Mouse (Mus musculus) liver, embryonic 13.5 days (tissue): ENCODE results near the gene Pla2g15. TPM values are rescaled to one million over a fixed set of nuclear protein-coding genes. Genes with fewer than 3 reads are reported as not detected.

Experiments
- ATAC-seq: fragments of 200-750 bp; cut with Nextera tagmentation; 2 replicates; pipeline ENCODE4 v1.8.0; 2017; ENCODE audit warnings: low read depth, mild to moderate bottlenecking, moderate number of reproducible peaks, moderate library complexity
- DNase-seq: peaks from one replicate; pipeline ENCODE4 v3.0.0; 2022
- H3K27ac ChIP-seq: fragments of 300-500 bp; sonication (generic); 2 replicates; pipeline ENCODE4 v1.5.1; 2015; ENCODE audit warnings: moderate library complexity, mild to moderate bottlenecking, inconsistent platforms
- H3K27me3 ChIP-seq: fragments of 300-500 bp; sonication (generic); 2 replicates; pipeline ENCODE4 v1.6.1; 2015; ENCODE audit warnings: mild to moderate bottlenecking, inconsistent platforms
- H3K36me3 ChIP-seq: fragments of 300-500 bp; sonication (generic); 2 replicates; pipeline ENCODE4 v1.6.1; 2015; ENCODE audit warnings: mild to moderate bottlenecking, inconsistent platforms
- H3K4me1 ChIP-seq: fragments of 300-500 bp; sonication (generic); replicated peaks from 2 replicates; pipeline ENCODE4 v1.6.1; 2015; ENCODE audit warnings: inconsistent platforms
- H3K4me2 ChIP-seq: fragments of 300-500 bp; sonication (generic); 2 replicates; pipeline ENCODE4 v1.6.1; 2015; ENCODE audit warnings: inconsistent platforms, mild to moderate bottlenecking, moderate library complexity
- H3K4me3 ChIP-seq: fragments of 300-500 bp; sonication (generic); replicated peaks from 2 replicates; pipeline ENCODE4 v1.5.1; 2015; ENCODE audit warnings: mild to moderate bottlenecking, inconsistent platforms
- H3K9ac ChIP-seq: fragments of 300-500 bp; sonication (generic); 2 replicates; pipeline ENCODE4 v1.6.1; 2015; ENCODE audit warnings: mild to moderate bottlenecking, inconsistent platforms
- H3K9me3 ChIP-seq: fragments of 300-500 bp; sonication (generic); replicated peaks from 2 replicates; pipeline ENCODE4 v1.6.1; 2016; ENCODE audit warnings: inconsistent platforms
- WGBS: fragments of 180-500 bp; shearing (Covaris S2); methylation state at CpG from one replicate; pipeline ENCODE4 v1.1.7; 2015; ENCODE audit not compliant: insufficient replicate concordance; 5-methylcytosine and 5-hydroxymethylcytosine counted together
- polyA plus RNA-seq: library from polyadenylated mRNA; unstranded; fragments of >200 nt; fragmentation: Nextera tagmentation; extraction: Ambion mirVana; gene quantifications from 2 replicates; pipeline ENCODE4 v1.2.1, GENCODE M21; 2015

Gene Pla2g15
- polyA plus RNA-seq, 1 experiment from 2014 or later: 6.9 TPM

DNA sequence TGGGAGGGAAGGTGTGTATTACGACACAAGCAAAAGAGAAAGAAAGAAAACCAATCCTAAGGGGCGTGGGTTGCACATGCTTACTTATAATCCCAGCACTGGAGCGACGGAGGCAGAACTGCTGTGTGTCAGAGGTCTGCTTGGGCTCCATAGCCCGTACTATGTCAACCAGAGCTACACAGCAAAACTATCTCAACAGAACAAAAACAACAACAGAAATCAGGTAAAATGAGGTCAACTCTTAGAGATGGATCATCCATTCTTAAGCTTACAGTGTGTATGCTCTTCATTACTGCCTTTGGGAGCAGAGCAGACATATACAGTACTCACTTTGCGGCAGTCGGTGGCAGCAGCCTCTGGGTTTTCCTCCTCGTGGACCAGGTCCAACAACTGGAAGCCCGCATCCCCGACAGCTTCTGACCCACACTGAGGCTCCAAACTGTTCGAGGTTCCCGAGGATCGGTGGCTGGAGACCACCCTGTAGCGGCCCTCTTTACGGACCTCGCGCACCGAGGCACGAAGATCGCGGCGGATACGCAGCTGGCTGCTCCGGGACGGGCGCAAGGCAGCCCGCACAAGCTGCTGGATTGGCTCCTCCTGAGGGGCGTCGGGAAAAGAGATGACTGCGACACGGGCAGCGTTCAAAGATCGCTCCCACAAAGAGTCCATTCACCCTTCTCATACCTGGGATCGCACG lies 60.0 kb downstream of the Pla2g15 start:
- Histone ChIP-seq H3K4me3 (peak overlapping the region; percentile 91), H3K36me3 (peaks cover 47% of the 10 kb centered on the region), H3K9ac (peak overlapping the region; percentile 93), H3K27me3 (no peaks in the 10 kb centered on the region), H3K9me3 (no peaks in the 10 kb centered on the region), H3K4me1 (peaks cover 34% of the 10 kb centered on the region), H3K4me2 (peak overlapping the region; percentile 89), H3K27ac (peak overlapping the region; percentile 92)
- under 1% methylated on average over 35 of the region's 35 CpGs for WGBS
- peak; percentile 18 for DNase-seq
- ATAC-seq: peak; percentile 60

DNA sequence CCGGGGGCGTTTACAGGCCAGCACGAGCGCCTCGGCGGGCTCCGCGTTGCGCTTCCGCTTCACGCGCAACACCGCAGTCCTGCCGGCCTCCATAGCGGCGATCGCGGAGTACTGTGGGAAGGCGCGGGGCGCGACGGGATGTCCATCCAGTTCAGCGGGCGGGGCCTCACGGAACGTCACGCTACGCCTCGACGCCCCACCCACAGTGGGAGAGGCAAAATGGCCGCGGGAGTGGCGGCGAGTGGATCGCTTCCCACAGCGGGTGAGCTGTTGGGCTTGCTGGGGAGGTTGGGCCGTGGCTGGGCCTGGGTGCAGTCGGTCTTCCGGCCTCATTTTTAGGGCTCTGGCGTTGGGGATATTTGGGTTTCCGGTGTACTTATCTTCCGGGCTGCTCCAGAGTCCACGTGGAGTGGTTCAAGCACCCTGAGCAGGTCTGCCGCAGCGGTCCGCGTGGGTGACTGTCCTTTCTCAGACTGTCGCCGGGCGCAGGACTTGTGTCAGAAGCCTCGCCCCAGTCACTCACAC lies 60.7 kb downstream of the Pla2g15 start, which contains the start of the genes Slc7a6os and Prmt7:
Gene Slc7a6os (minus strand): TSS at position 115 of the 525 bp plus-strand sequence.
Gene Prmt7 (plus strand): TSS at position 116 of the 525 bp plus-strand sequence.
- H3K9ac ChIP-seq: peak within 1 kb of the TSS; percentile 93
- 0% methylated on average over 52 of the region's 52 CpGs for WGBS
- no peaks in the 10 kb centered on the region for H3K9me3 ChIP-seq
- H3K27me3 ChIP-seq: no peaks in the 10 kb centered on the region
- peak within 1 kb of the TSS; percentile 92 for H3K27ac ChIP-seq
- DNase-seq: peak; percentile 92
- ATAC-seq: peak; percentile 97
- peak within 1 kb of the TSS; percentile 91 for H3K4me3 ChIP-seq
- peak within 1 kb of the TSS; percentile 89 for H3K4me2 ChIP-seq
- peaks cover 34% of the 10 kb centered on the region for H3K4me1 ChIP-seq
- peaks cover 46% of the 10 kb centered on the region for H3K36me3 ChIP-seq

DNA sequence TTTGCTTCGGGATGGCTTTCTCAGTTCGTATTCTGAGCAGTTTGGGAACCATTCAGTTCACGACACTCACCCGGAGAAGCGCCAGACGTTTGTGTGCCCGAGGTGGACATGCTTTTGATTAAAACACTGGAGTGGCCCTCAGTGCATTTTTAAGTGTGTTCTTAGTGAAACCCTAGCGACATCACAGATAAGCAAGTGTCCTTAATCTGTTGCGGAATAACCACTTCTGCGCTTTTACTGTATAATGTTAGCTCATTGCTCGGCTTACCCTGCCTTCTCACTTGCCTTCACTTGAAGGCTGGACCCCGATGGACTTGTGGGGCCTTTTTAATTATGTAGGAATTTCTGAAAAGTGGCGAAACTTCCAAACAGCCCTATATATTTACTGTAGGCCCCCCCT lies 61.2 kb downstream of the Pla2g15 start:
- peaks cover 49% of the 10 kb centered on the region for H3K36me3 ChIP-seq

DNA sequence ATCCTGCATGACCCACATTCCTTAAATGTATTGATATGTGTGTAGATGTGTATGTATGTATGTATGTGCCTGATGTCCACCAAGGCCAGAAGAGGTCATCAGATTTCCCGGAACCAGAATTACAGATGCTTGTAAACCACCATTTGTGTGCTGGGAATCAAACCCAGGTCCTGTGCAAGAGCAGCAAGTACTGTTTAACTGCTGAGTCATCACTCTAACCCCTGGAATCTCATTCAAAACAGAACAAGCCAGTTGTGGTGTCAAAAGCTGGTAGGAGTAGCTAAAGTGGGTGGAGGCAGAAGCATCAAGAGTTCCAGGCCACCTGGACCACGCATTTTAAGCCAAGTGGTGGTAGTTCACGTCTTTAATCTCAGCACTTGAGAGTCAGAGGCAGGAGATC lies 63.8 kb downstream of the Pla2g15 start:
- Histone ChIP-seq H3K36me3 (peaks cover 56% of the 10 kb centered on the region), H3K27ac (no peak overlapping the region), H3K4me3 (no peak overlapping the region), H3K9ac (no peak overlapping the region), H3K4me1 (peaks cover 27% of the 10 kb centered on the region), H3K27me3 (no peaks in the 10 kb centered on the region), H3K4me2 (no peak overlapping the region), H3K9me3 (no peaks in the 10 kb centered on the region)
- WGBS: 82% methylated on average over 3 of the region's 3 CpGs
- DNase-seq: no peak
- no peak for ATAC-seq

More for the DNA sequence above, 61.2 kb downstream of the Pla2g15 start:
- Histone ChIP-seq H3K4me1 (peaks cover 34% of the 10 kb centered on the region), H3K27me3 (no peaks in the 10 kb centered on the region), H3K4me2 (peak overlapping the region; percentile 89), H3K9me3 (no peaks in the 10 kb centered on the region), H3K9ac (peak overlapping the region; percentile 93), H3K27ac (peak overlapping the region; percentile 92), H3K4me3 (peak overlapping the region; percentile 91)
- 1% methylated on average over 13 of the region's 13 CpGs for WGBS
- ATAC-seq (no peak), DNase-seq (no peak)

Other genes with a start within 250 kb of the Pla2g15 start
- 9.6 and 10.0 TPM in 2 replicates for gene Pskh1, start 250.0 kb upstream of the Pla2g15 start, polyA plus RNA-seq
- 0.35 and 0.60 TPM in 2 replicates for gene Ctrl, start 216.5 kb upstream of the Pla2g15 start, polyA plus RNA-seq
- gene Psmb10, start 212.0 kb upstream of the Pla2g15 start, polyA plus RNA-seq: 68.9 and 81.6 TPM in 2 replicates
- gene Lcat, start 207.0 kb upstream of the Pla2g15 start, polyA plus RNA-seq: 31.2 and 33.1 TPM in 2 replicates
- gene Slc12a4, start 184.3 kb upstream of the Pla2g15 start, polyA plus RNA-seq: 12.6 and 13.1 TPM in 2 replicates
- gene Dpep3, start 171.0 kb upstream of the Pla2g15 start, polyA plus RNA-seq: not detected in 2 replicates
- 13.3 and 14.4 TPM in 2 replicates for gene Dus2, start 159.1 kb upstream of the Pla2g15 start, polyA plus RNA-seq
- not detected in 2 replicates for gene Dpep2nb, start 144.4 kb upstream of the Pla2g15 start, polyA plus RNA-seq
- 12.9 and 13.2 TPM in 2 replicates for gene Ddx28, start 138.5 kb upstream of the Pla2g15 start, polyA plus RNA-seq
- 3.3 and 3.8 TPM in 2 replicates for gene Nfatc3, start 91.6 kb upstream of the Pla2g15 start, polyA plus RNA-seq
- 6.2 and 7.7 TPM in 2 replicates for gene Esrp2, start 13.4 kb upstream of the Pla2g15 start, polyA plus RNA-seq
- 10.5 and 14.0 TPM in 2 replicates for gene Slc7a6, start 18.5 kb downstream of the Pla2g15 start, polyA plus RNA-seq
- gene Slc7a6os, start 60.5 kb downstream of the Pla2g15 start, polyA plus RNA-seq: 15.5 and 16.5 TPM in 2 replicates
- gene Prmt7, start 60.5 kb downstream of the Pla2g15 start, polyA plus RNA-seq: 31.3 and 33.0 TPM in 2 replicates
- 0.35 and 0.67 TPM in 2 replicates for gene Smpd3, start 187.6 kb downstream of the Pla2g15 start, polyA plus RNA-seq